Mouse (Mus musculus) embryonic facial prominence, embryonic 11.5 days (tissue): ENCODE measurements at regions not wholly inside any gene's neighbourhood (a gene's known extent, or its start where the extent isn't known, plus 50 kb on each side); places are given as distances from the start of the nearest gene placed in this dataset.

Experiments used
- ATAC-seq: fragments of 200-750 bp; cut with Nextera tagmentation; replicated peaks from 2 replicates; pipeline ENCODE4 v1.8.0; 2017; ENCODE audit warnings: low read depth; ENCODE audit not compliant: insufficient number of reproducible peaks, low FRiP score, low TSS enrichment
- DNase-seq: peaks from one replicate; pipeline ENCODE4 v3.0.0-alpha.2; 2015; ENCODE audit warnings: low spot score
- H3K27ac ChIP-seq: fragments of 300-500 bp; sonication (generic); replicated peaks from 2 replicates; pipeline ENCODE4 v1.5.1; 2014; ENCODE audit warnings: mild to moderate bottlenecking, low read depth, low read length, control low read depth
- H3K27me3 ChIP-seq: fragments of 300-500 bp; sonication (generic); 2 replicates; pipeline ENCODE4 v1.6.1; 2014; ENCODE audit warnings: mild to moderate bottlenecking, low read length, moderate library complexity, mixed read lengths; ENCODE audit not compliant: control insufficient read depth, insufficient read depth
- H3K36me3 ChIP-seq: fragments of 300-500 bp; sonication (generic); replicated peaks from 2 replicates; pipeline ENCODE4 v1.6.1; 2014; ENCODE audit warnings: low read depth, mild to moderate bottlenecking, low read length, moderate library complexity, mixed read lengths; ENCODE audit not compliant: control insufficient read depth, insufficient read depth
- H3K4me1 ChIP-seq: fragments of 300-500 bp; sonication (generic); 2 replicates; pipeline ENCODE4 v1.6.1; 2014; ENCODE audit warnings: low read length, mixed read lengths; ENCODE audit not compliant: control insufficient read depth, insufficient read depth
- H3K4me2 ChIP-seq: fragments of 300-500 bp; sonication (generic); 2 replicates; pipeline ENCODE4 v1.6.1; 2014; ENCODE audit warnings: low read depth, mild to moderate bottlenecking, control low read depth, low read length, moderate library complexity
- H3K4me3 ChIP-seq: fragments of 300-500 bp; sonication (generic); 2 replicates; pipeline ENCODE4 v1.5.1; 2014; ENCODE audit warnings: low read depth, low read length, control low read depth
- H3K9ac ChIP-seq: fragments of 300-500 bp; sonication (generic); replicated peaks from 2 replicates; pipeline ENCODE4 v1.6.1; 2014; ENCODE audit warnings: mild to moderate bottlenecking, control low read depth, low read length
- H3K9me3 ChIP-seq: fragments of 300-500 bp; sonication (generic); replicated peaks from 2 replicates; pipeline ENCODE4 v1.6.1; 2016; ENCODE audit warnings: mild to moderate bottlenecking, low read length, inconsistent platforms, mixed read lengths; ENCODE audit not compliant: control insufficient read depth
- WGBS: fragments of 180-500 bp; shearing (Covaris S2); extraction: QIAGEN DNeasy Blood & Tissue Kit; methylation state at CpG from one replicate; pipeline ENCODE4 v1.1.7; 2014; 5-methylcytosine and 5-hydroxymethylcytosine counted together

DNA sequence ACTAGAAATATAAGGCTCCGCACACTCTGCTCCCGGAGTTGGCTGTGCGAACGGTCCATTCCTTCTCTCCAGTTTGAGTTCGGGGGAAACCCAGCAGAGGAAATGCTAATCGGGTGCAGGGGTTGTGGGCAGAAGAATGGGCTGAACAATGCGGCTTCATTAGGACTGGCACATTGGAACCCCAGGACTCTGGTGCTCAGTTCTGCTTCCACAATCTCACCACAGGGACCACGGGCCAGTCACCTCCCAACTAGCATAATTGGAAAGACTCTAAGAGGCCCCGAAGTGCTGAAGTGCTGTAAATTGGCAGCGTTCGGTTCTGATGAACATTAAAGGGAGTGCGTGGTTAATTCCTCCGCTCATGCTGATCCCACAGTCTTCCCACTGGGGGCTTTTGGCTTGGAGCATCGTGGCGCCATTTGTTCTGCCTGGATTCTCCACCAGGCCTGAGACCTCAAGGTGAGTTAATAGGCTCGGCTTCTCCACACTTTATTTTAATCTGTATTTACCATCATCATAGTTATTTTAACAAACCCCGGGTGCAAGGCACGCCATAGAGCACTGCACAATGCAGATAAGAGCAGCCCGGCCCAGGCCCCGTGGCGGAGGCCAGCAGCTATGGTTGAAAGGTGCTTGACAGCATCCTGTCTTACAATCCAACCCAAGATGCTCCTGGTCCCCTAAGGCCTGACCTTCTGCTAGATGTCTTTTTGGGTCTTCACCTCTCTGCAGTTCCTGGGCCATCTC is 258.7 kb upstream of the Pard3b start:
- WGBS = 80% methylated on average over 21 of the region's 21 CpGs
- DNase-seq = no peak
- Histone ChIP-seq H3K4me3 (no peak overlapping the region), H3K27ac (no peak overlapping the region), H3K9me3 (no peaks in the 10 kb centered on the region), H3K9ac (no peak overlapping the region), H3K4me2 (no peak overlapping the region), H3K4me1 (no peaks in the 10 kb centered on the region), H3K27me3 (no peaks in the 10 kb centered on the region), H3K36me3 (no peaks in the 10 kb centered on the region)
- no peak for ATAC-seq

DNA sequence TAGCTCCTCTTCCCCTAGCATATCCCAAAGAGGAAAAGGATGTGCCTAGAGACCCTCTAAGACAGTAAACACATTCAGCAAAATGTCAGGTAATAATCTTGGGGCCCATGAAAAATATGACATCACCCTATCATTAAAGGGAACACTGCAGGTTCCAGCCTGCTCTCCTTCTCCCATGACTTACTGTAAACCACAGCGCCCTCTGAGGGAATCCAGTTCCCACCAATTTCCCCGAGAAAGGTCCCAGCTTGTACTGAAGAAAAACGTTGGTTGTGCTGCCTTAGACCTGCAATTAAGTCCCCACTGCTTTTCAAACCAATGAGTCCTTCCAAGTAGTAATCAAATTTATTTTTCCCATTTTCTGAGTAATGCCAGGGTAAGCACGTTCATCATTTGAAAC is 251.0 kb upstream of the Pard3b start:
- Histone ChIP-seq H3K4me1 (no peaks in the 10 kb centered on the region), H3K4me3 (no peak overlapping the region), H3K36me3 (no peaks in the 10 kb centered on the region), H3K27ac (no peak overlapping the region), H3K27me3 (no peaks in the 10 kb centered on the region), H3K9me3 (no peaks in the 10 kb centered on the region), H3K9ac (no peak overlapping the region), H3K4me2 (no peak overlapping the region)
- ATAC-seq = no peak
- WGBS = 46% methylated on average over 4 of the region's 4 CpGs
- no peak for DNase-seq

DNA sequence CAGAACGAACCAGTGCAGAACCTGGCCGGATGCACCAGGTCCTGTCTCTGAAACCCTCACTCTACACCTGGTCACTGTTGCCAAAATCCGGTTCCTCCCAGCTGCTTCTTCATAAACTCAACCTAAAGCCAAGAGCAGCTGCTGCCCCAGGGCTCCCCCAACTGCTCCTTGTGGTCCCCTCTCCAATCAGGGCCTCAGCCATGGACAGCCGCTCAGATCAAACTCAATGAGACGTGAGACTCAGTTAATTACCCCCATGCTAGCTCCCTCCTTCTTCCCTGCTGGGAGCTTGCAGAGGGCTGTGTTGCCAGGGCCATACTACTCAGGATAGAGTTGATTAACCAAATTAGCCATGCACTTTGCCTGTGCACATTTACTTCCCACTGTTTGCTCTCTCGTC is 240.8 kb upstream of the Pard3b start:
- ATAC-seq (no peak), DNase-seq (no peak)
- no peaks in the 10 kb centered on the region for H3K9me3 ChIP-seq
- H3K9ac ChIP-seq = no peak overlapping the region
- H3K36me3 ChIP-seq = no peaks in the 10 kb centered on the region
- no peaks in the 10 kb centered on the region for H3K27me3 ChIP-seq
- H3K27ac ChIP-seq = no peak overlapping the region
- no peaks in the 10 kb centered on the region for H3K4me1 ChIP-seq
- WGBS = 40% methylated on average over 6 of the region's 6 CpGs
- H3K4me2 ChIP-seq = no peak overlapping the region
- no peak overlapping the region for H3K4me3 ChIP-seq

DNA sequence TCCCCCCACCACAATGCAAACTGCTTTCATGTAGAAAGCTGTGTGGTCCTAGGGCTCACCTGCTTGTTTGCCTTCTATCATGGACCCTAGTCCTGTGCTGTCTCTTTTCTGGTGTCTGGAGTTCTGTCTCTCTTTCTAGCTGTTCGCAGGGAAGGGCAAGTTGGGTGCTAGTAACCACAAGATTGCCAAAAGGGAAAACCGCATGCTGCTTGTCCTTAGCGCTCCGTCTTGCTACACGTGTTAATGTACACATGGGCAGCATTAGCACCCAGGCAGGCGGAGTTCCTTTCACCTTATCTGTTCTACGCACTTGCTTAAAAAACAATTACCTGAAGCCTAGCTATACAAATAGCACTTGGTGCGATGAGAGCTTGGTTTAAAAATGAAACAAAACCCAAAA is 236.3 kb upstream of the Pard3b start:
- ATAC-seq (no peak), DNase-seq (no peak)
- Histone ChIP-seq H3K9ac (no peak overlapping the region), H3K27ac (no peak overlapping the region), H3K27me3 (no peaks in the 10 kb centered on the region), H3K36me3 (no peaks in the 10 kb centered on the region), H3K9me3 (no peaks in the 10 kb centered on the region), H3K4me2 (no peak overlapping the region), H3K4me3 (no peak overlapping the region), H3K4me1 (no peaks in the 10 kb centered on the region)
- 73% methylated on average over 8 of the region's 8 CpGs for WGBS

DNA sequence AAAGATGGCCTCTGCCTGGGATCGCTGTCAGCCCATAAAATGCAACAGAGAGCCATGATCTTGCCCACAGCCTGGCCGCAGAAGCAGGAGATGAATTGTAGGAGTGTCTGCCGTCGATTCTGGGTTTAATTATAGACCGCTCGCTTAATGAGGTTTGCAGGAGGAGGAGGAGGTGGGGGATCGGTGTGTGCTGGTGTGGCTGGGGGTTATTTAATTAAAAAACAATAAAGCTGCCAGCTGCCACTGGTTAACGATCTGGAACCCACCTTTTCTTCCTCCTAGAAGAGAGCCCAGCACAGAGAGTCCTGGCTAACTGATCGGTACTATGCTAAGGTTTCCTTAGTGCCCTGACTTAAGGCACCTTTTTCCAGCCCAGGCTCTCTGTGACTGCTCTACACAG is 231.4 kb upstream of the Pard3b start:
- no peak overlapping the region for H3K27ac ChIP-seq
- H3K27me3 ChIP-seq = no peaks in the 10 kb centered on the region
- no peaks in the 10 kb centered on the region for H3K4me1 ChIP-seq
- H3K9me3 ChIP-seq = no peaks in the 10 kb centered on the region
- no peaks in the 10 kb centered on the region for H3K36me3 ChIP-seq
- no peak overlapping the region for H3K4me3 ChIP-seq
- ATAC-seq (no peak), DNase-seq (no peak)
- WGBS = 22% methylated on average over 9 of the region's 9 CpGs
- no peak overlapping the region for H3K4me2 ChIP-seq
- no peak overlapping the region for H3K9ac ChIP-seq

DNA sequence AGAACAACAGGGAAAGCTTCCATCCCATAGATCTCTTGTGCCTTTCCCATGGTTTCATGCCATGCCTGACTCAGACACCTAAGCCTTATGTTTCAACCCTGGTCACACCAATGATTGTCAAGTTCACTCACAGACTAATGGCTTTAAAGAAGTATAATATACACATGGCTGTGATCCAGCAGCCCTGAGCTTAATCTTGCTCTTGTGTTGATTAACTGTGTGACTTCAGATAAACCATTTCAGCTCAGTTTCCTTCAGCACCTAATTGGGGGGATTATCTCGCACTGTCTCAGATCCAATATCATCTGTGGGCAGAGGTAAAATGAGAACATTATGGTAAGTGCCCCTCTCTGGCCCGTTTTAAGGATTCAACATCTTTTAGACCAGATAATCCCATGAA is 223.9 kb upstream of the Pard3b start:
- ATAC-seq (no peak), DNase-seq (peak; percentile 10)
- WGBS = 48% methylated on average over 2 of the region's 2 CpGs
- H3K9me3 ChIP-seq = no peaks in the 10 kb centered on the region
- no peaks in the 10 kb centered on the region for H3K4me1 ChIP-seq
- H3K27ac ChIP-seq = no peak overlapping the region
- no peaks in the 10 kb centered on the region for H3K36me3 ChIP-seq
- no peak overlapping the region for H3K4me2 ChIP-seq
- no peak overlapping the region for H3K4me3 ChIP-seq
- H3K9ac ChIP-seq = no peak overlapping the region
- no peaks in the 10 kb centered on the region for H3K27me3 ChIP-seq

DNA sequence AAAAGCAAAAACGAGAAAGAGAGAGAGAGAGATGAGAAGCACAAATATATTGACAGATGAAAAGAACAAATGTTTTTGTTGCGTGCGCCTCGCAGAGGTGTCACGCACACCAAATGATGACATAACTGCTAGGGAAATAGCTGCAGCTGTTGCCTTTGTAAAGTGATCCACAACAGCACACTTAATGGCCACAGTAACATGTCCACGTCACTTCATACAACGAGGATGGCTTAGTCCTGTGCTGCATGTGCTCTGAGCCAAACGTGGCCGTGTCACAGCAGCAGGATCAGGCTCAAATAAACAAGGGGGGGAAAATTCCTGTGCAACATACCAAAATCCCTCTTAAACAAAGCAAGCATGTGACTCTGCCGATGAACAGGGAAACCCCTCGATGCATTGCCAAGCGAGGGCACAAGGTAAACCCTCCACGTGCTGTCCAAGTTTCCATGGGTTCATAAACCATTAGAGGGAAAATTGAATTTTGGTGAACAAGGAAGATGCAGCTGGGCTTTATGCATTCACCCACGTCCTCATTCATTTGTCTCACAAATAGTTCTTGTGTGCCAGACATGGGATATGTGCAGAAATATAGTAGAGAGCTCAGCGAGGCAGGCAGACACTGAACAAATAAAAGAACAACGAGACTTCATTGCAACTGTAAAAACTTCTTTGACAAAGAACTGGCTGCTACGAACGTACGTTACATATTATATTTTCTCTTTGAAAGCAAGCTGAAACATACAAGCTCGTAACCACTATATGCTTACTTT is 223.0 kb upstream of the Pard3b start:
- no peaks in the 10 kb centered on the region for H3K4me1 ChIP-seq
- no peak overlapping the region for H3K9ac ChIP-seq
- no peaks in the 10 kb centered on the region for H3K27me3 ChIP-seq
- H3K4me3 ChIP-seq = no peak overlapping the region
- peak; percentile 13 for DNase-seq
- H3K4me2 ChIP-seq = no peak overlapping the region
- no peak for ATAC-seq
- no peak overlapping the region for H3K27ac ChIP-seq
- no peaks in the 10 kb centered on the region for H3K9me3 ChIP-seq
- no peaks in the 10 kb centered on the region for H3K36me3 ChIP-seq
- 69% methylated on average over 20 of the region's 20 CpGs for WGBS

DNA sequence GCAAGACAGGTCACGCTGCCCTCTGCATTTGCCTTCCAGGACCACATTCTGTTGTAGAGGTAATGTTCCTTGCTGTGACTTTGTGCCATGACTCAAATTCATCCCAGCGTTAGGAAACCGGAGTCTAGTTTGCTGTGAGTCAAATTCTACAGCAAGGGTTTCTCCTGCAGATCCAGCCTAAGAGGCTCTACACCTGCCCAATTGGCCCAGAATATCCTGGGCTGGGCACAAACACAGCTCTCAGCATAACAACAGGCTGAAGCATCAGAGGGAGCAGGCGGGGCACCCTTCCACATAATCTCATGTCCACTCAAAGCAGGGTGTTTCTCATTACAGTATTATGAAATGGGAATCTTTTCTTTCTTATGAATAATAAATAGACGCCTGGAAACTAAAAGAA is 220.2 kb upstream of the Pard3b start:
- H3K9me3 ChIP-seq = no peaks in the 10 kb centered on the region
- 59% methylated on average over 5 of the region's 5 CpGs for WGBS

More for the DNA sequence above, 220.2 kb upstream of the Pard3b start:
- no peak for DNase-seq
- Histone ChIP-seq H3K4me1 (no peaks in the 10 kb centered on the region), H3K4me3 (no peak overlapping the region), H3K27me3 (no peaks in the 10 kb centered on the region), H3K9ac (no peak overlapping the region), H3K4me2 (no peak overlapping the region), H3K27ac (no peak overlapping the region), H3K36me3 (no peaks in the 10 kb centered on the region)
- ATAC-seq = no peak
